Mouse (Mus musculus): ENCODE measurements around the gene Cant1.

The Cant1 gene

DNA sequence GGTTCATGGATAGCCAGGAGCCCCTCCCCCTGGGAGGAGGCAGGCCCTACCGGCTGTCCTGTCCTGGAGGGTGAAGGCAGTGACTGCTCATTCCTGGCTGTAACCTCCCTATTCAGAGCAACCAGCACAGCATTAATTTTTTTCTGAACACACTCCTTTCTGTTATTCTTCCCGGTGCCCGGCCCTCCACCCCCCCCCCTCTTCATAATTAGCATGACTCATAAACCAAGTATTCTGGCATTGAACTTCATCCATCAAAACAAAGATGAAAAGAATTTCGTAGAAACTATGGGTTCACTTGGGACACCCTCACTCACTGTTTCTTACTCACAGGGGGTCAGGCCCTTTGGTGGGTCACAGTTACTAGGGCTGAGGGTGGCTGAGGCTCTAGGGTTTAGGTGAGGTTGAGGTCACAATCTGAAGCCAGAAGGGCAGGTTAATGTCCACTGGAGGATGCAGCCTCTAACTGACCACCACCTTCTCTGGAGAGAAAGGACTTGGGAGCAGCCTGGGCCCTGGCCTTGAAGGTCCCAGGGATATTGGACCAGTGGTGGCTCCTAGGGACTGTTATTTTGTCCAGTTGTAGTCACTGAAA lies 11.5 kb upstream of the Cant1 start:
- DNase-seq (ENCODE audit: extremely low spot score, low spot score) = no peak

DNA sequence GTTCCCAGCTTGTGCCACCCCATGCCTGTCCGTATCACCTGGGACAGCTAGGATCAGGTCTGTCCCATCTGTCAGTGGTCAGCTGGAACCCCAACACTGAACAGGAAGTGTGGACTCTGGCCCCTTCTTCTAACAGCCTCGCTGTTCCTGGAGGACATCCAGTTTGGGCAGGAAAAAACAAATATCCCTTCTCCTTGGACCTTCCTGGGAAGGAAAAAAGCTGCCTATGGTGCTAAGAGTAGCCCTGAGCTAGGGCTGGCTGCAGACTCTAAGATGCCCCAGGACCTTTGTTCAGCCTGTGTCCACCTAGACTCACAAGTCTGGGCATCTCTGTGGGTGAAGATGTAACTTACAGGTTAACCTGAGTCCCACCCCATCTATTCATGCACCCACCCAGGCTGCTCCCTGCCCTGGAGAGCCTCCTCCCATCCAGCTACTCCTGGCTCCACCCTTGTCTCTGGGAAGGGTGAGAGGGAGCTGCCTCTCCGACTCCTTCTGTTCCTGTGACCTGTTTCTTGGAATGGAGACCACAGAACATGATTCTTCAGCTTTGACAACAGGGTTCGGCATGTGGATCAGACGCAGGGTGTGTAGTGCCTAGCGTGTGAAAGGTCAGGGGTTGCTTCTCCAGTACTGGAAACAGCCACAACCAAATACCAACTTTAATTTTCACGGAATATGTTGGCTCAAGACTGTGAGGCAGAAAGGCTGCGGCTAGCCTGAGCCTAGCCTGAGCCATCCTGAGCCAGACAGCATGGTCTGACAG lies 10.2 kb upstream of the Cant1 start:
- DNase-seq (ENCODE audit: extremely low spot score, low spot score) = no peak

DNA sequence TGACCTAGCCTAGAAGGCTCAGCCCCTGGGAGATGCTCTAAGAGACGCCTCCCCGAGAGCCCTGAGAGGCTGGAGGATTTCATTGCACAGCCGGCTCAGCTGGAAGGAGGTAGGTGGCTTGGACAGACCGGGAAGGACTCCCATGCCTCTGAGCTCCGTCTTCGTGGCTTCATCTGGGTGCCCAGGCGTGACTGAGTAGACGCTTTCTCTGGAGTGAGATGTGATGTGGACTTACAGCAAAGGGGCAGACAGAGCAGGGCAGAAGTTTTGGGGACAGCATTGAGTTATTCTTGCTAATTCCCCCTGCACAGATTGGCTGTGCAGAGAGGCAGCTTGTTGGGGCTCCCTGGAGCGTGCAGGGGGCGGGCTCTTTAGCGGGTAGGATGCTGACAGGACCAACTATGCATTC lies 9.6 kb upstream of the Cant1 start:
- no peak for DNase-seq (ENCODE audit: extremely low spot score, low spot score)

DNA sequence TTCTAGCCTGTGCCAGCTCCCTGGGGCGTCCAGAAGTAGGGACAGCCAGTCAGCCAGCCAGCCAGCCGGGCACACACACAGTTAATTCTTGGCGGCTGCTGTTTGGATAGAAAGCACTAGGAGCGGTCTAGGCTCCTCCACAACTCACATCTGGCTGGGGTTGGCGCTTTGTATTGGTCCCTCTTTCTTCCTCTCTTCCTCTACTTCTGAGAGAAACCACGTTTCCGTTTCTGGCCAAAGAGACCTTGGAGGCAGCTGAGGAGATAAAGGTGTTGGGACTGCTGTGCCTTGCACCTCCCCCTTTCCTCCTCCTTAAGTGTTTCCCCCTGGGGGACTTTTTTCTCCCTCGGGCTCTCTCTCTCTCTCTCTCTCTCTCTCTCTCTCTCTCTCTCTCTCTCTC lies 9.1 kb upstream of the Cant1 start, which contains the start of gene C1qtnf1:
C1qtnf1 (plus strand) TSS at position 218 of the 400 bp plus-strand sequence.
- DNase-seq (ENCODE audit: extremely low spot score, low spot score) = no peak

DNA sequence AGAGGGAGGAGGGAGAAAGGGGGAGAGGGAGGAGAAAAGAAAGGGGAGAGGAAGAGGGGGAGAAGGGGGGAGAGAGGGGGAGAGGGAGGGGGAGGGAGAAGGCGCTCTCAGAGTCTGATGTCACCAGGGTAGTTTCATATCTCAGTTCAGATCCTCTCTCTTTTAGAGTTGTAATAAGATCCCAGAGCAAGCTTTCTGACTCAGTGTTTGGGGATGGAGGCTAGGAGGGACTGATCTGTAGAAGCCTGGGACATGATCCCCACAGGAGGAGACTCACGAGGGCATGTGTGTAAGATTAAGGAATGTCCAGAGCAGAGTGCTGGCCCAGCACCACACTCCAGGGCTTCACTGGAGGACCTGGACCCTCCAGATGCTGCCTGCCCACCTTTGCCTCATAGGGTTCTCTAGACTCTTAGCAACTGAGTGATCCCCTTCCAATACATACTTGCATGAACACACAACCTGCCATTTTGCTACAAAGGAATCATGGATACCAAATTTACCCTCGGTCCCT lies 8.4 kb upstream of the Cant1 start:
- no peak for DNase-seq (ENCODE audit: extremely low spot score, low spot score)

DNA sequence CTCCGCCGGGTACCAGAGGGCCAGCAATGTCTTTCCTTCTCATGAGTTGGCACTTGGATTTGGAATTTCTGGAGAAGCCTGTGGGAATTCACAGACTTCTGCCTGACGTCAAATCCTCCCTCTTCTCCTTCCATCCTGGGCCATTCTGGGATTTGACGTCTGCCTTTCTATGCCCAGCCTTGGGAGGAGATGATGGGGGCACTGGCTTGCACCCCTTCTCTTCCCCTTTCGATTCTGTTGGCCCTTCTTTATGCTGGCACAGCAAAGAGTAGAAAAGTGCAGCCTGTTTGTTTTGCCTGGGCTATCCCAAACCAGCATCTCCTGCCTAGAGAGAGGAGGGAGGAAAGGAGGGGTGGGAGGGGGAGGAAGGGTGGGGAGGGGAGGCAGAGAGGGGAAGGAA lies 7.9 kb upstream of the Cant1 start:
- DNase-seq (ENCODE audit: extremely low spot score, low spot score) = no peak

DNA sequence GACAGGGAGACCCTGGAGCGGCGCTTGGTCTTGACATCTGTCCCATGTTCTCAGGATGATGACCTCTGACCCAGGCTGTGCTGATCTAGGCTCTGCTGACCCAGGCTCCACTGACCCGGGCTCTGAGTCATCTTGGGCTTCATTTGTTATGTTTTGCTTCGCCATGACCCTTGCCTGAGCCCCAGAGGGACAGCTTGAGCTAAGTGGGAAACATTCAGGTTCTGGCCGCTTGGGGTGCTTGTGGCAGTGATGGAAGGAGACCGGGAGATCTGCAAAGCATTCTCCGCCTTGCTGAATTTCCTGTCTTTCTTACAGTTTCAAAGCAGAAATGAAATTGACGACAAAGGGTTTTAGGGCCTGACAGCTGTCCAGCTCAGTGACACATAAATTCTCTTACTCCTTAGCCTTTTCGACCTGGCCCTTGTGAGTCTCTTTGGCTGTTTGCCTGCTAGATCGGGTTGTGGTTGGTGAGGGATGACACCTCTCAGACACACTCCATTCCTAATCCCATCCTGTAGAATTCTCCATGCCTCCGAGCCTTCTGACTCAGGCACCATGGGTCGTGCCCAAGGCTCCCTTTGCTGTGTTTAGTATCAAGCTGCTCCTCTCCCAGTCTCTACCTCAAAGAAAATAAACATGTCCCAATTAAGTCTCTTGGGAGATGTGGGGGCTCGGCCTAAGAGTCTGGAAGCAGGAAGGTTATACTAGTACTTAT lies 5.9 kb upstream of the Cant1 start:
- DNase-seq (ENCODE audit: extremely low spot score, low spot score) = no peak

DNA sequence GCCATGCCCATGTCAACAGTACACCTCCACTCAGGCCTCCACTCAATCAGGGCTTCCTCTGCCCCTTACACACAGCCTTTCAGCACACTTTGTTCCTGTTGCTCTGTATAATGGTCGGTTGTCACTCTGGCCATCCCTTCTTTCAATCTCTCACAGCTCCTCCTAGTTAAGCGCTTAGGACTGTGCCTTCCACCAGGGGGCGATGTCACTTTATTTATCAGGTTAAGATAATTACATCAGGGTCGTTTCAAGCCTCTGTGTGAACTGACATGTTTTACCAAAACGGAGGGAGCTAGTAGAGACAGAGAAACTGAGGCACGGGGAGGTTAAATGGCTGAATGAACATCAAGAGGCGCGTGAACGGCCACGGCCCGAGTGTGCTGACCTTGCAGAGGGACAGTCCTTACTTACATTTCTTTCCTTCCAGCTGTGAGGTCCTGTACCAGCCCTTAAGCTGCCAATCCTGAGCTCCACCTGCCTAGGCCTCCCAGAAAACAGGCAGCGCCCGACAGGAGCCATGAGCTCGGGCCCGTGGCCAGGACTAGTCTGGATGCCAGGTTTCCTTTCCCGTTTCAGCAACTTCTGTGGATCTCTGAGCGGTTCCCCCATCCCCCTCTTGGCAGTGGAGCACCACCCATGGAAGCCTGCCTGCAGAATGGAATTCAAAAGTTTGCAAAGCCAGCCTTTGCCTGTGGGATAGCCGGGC lies 4.5 kb upstream of the Cant1 start:
- peak; percentile 84 for DNase-seq (ENCODE audit: extremely low spot score, low spot score)

DNA sequence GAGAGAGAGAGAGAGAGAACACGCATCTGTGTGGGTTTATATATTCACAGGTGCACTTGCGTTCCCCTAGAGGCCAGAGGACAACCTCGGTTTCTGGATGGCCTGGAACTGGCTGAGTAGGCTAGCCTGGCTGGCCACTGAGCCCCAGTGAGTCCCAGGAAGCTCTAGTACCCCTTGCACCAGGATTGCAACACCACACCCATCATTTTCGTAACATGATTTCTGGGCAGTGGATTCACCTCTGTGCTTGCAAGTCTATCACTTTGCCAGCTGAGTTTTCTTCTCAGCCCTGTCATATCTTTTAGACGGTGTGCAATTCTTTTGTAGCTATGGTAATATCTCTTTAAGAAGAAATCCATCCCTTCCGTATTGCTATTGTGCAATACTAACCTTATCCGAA lies 1.4 kb upstream of the Cant1 start:
- no peak for DNase-seq (ENCODE audit: extremely low spot score, low spot score)

DNA sequence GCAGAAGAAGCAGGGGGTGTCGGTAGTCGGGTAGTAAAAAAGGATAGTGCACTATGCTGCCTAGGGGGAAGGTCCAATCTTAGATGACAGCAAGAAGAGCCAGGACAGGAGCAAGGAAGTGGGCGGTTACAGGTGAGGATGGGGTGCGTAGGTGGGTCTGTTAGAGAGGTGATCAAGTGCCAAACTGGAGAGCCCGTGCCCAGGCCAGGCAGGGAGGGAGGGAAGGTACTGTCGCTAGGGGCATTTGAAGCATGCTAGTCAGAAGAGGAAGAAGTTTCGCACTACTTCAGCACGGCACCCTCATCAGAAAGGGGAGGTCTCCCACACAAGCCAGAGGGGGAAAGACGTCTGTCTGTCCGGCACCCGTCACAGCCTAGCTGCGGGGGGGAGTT lies 448 bp downstream of the Cant1 start:
- DNase-seq (ENCODE audit: extremely low spot score, low spot score) = no peak

DNA sequence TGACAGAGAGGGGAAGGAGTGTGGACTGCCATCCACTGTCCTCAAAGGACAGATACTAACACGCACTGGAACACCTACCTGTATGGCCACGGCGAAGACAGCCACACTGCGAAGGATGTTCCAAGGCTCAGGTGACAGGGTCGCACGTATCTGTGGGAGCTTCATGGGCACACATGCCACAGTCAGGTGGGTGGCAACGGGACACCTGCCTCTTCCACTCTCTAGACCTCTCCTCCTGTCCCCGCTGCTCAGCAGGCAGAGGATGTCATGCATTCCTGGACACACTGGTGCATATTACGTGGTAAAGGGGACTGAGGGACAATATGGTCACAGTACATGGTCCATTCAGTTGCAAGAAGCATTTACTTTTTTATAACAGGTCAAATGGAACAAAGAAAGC lies 1.4 kb downstream of the Cant1 start:
- no peak for DNase-seq (ENCODE audit: extremely low spot score, low spot score)

DNA sequence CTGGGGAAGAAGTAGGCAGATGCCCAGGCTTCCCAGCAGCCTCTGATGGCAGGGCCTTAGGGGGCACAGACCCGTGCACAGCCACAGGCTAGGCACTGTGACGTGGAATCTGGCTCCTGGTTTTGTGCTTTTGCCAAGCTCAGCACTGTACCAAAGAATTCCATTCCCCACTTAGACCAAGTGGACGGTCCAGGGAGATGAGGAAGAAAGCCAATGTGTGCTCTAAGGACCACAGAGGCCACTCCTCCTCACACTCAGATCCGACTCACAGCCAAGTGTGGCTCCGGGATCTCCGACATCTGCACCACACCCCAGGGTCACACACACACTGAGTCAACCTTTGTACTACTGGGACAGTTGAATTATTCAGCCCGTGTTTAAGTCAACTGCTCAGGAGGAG lies 2.8 kb downstream of the Cant1 start:
- no peak for DNase-seq (ENCODE audit: extremely low spot score, low spot score)

DNA sequence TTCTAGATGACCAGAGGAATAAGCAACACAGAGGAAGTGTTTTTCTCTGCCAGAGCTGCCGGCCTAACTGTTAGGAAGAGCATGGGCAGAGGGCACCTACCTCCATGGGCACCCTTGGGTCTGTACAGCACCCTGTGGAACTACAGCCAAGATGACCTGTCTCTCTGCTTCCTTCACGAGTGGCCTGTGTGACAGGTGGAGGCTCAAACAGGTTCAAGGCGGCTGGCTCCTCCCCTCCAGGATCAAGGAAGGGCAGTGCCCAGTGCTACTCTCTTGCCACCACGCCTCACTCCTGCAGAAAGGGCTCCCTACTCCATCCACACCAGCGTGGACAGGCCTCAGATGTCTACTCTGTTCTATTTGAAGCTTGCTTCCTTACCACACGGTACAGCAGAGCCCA lies 3.3 kb downstream of the Cant1 start:
- DNase-seq (ENCODE audit: extremely low spot score, low spot score) = no peak

DNA sequence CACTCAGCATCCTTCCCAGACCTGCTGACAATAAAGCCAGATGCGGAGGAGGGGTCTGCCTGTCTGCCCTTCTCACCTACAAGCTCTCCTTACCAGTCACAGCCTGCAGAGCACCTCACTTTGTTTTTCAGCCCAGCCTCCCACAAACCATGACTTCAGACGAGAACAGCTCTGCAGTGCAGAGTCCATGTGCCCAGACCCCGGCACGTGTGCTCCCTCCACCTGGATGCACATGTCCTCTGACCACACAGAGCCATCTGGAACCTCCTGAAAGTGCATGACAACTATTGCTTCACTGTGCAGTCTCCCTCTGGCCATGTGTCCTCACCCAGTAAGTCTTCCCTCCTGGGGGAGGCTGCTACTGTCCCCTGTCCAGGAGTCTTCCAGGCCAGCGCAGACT lies 4.6 kb downstream of the Cant1 start:
- DNase-seq (ENCODE audit: extremely low spot score, low spot score) = no peak

DNA sequence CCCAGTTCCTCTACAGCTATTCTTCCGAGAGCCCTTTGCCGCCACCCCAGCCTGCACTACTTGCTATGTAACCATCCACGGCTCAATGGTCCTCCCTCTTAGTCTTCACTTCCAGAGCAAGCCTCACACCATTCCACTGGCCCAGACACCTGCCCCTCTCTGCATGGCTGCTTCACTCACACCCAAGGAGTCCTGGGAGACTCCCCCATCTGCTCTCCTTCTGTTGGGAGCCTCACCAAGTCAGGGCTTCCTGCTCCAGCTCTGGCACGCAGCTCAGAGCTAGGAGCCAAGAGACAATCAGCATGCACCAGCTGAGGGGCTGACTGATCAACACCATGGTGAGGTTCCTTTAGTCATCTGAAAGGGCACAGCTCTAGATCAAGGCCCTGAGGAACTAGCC lies 5.8 kb downstream of the Cant1 start:
- DNase-seq (ENCODE audit: extremely low spot score, low spot score) = no peak

DNA sequence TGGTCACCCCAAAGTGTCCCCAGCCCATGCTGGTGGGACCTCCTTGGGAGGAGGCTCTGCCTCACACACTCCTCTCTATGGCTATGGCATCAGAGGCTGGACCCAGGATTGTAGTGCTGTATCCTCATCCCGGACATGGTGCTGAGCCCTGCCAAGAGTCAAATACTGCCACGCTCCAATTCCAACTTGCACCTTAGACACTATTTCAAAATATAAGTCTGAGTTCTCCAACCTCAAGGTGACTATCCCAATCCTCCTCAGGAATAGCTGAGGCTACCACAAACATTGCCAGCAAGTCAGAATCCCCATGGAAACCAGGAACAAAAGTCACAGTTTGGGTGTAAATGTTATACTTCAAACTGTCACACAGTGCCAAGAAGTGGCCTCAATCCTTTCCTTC lies 6.3 kb downstream of the Cant1 start:
- DNase-seq (ENCODE audit: extremely low spot score, low spot score) = no peak

DNA sequence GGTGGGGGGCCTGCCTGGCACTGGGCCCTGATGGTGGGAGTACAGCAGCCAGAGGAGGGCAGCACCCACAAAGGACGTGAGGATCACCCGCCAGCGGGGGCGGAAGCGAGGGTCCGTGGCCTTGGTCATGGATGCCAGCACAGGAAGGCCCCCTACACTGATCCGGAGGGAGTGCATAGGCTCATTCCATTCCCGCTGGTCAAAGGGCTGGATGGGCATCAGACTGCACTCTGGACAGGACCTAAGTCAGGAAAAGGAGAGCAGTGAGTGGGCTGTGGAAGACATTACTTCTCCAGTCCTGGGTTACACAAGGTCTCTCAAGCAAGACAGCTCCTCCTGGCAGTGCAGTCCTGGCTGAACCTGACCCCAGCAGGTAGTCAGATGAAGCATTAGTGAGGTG lies 7.6 kb downstream of the Cant1 start:
- no peak for DNase-seq (ENCODE audit: extremely low spot score, low spot score)

DNA sequence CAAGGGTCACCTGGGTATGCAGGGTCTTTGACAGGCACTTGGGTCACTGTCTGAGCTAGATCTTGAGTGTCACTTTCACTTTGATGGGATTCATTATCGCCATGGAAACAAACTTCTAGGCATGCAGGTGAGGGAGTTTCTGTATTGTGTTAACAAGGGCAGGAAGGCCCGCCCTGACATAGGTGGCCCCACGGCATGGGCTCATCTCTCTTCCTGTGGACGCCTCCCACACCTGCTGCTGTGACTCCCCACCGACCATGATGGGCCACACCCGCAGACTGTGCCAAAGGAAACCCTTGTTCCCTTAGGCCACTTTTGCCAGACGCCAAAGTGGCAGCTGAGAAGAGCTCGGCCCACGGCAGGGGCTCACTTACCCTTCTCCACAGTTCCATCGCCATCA lies 8.4 kb downstream of the Cant1 start:
- no peak for DNase-seq (ENCODE audit: extremely low spot score, low spot score)

DNA sequence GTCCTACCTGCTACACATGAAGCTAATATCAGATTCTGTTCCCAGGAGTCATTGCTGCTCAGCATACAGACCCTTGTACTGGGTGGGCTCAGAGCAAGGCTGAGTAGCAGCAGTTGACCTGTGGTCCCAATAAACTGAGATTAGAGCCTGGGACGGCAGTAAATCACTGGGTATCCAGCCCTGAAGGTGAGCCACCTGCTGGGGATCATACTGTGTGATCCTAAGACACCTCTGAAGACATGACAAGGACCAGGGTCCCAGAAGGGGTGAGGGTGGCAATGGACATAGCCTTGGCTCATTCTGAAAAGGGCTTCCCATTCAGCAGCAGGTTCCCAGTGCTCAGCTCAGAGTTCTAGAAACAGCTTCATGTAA lies 8.8 kb downstream of the Cant1 start:
- no peak for DNase-seq (ENCODE audit: extremely low spot score, low spot score)

DNA sequence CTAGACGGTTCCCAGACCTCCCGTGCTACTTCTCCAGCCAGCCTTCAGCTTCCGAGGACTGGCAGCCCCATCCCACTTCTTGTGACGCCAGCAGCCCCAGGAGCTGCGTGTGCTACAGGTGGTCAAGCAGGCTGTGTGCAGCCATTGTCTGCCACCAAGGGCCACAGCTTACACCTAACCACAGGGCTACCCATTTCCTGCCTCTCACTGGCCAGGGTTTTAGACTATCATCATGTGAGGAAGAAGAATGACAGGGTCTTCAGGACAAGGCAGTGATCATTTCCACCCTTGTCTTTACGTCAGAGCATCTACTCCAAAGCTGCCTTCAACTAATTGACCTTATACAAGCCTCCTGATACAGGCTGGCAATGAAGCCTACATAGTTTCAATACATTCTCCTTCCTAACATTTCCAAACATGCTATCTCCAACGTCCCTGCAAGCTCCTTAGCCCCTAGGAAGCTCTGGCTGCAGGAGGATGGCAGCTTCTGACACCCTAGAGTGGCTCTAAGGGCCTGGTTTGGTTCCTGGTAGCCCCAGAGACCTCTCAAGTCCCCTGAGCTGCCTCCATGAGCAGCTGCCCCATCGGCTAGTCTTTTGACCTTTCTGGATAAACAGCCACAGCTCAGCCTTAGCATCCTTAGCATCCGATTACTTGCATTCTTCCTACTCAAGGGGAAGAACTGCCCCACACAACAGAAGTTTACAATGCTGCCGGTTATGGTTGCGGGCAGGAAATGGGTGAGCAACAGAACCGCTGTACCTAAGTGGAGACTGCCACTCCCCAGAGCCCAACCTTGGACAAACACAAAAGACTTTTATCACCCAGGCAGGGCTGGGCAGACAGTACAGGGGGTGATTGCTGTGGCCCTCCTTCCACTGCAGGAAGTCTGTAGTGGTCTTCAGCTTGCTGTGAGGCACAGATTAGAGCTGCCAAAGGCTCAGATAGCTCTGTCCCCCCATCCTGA lies 9.5 kb downstream of the Cant1 start:
- no peak for DNase-seq (ENCODE audit: extremely low spot score, low spot score)

Data from neural tube, embryonic 10.5 days (tissue).